Mouse (Mus musculus) layer of hippocampus, postnatal 25 days (tissue): ENCODE results near the gene Figla. TPM values are rescaled to one million over a fixed set of nuclear protein-coding genes. Genes with fewer than 3 reads are reported as not detected.

Experiments
- DNase-seq, 2 experiments: peaks; one replicate each; pipeline ENCODE4 v3.0.0; 2022; ENCODE audit warnings: mixed read lengths in 2 of 2, low spot score in 1 of 2; ENCODE audit errors: extremely low spot score in 1 of 2
- total RNA-seq, 2 experiments: library from RNA; stranded (reverse); gene quantifications; 2 replicates each; pipeline ENCODE4 v1.2.3; 2021

The Figla gene
- total RNA-seq, 2 experiments from 2014 or later: not detected

- DNase-seq: no peak
Measured at GRCm38 (mm10) chr6:86028150-86028549, 12.2 kb downstream of the Figla start.

- DNase-seq: peak; percentile 63 to 69
Measured at GRCm38 (mm10) chr6:86028601-86029322, 12.8 kb downstream of the Figla start, which contains the start of gene Add2. TSS of gene Add2 (plus strand) at chr6:86028681.

- no peak for DNase-seq
Measured at GRCm38 (mm10) chr6:86029323-86029713, 13.3 kb downstream of the Figla start.

- DNase-seq: no peak
Measured at GRCm38 (mm10) chr6:86031527-86031926, 15.6 kb downstream of the Figla start.

GRCm38 (mm10) chr6:86033635-86034034 is 17.7 kb downstream of the Figla start:
- DNase-seq: no peak

- no peak for DNase-seq
Measured at GRCm38 (mm10) chr6:86038901-86039300, 22.9 kb downstream of the Figla start.

GRCm38 (mm10) chr6:86040140-86040539 is 24.2 kb downstream of the Figla start:
- no peak for DNase-seq

GRCm38 (mm10) chr6:86047510-86047909 is 31.5 kb downstream of the Figla start:
- DNase-seq: no peak

- DNase-seq: no peak
Measured at GRCm38 (mm10) chr6:86048509-86048908, 32.5 kb downstream of the Figla start.

GRCm38 (mm10) chr6:86050586-86051268 is 34.8 kb downstream of the Figla start:
- no peak for DNase-seq

- DNase-seq: no peak
Measured at GRCm38 (mm10) chr6:86052032-86052459, 36.1 kb downstream of the Figla start.

GRCm38 (mm10) chr6:86052556-86052955 is 36.6 kb downstream of the Figla start:
- DNase-seq: no peak

GRCm38 (mm10) chr6:86053099-86053498 is 37.1 kb downstream of the Figla start:
- no peak for DNase-seq

GRCm38 (mm10) chr6:86053594-86053993 is 37.6 kb downstream of the Figla start:
- DNase-seq: no peak

- no peak for DNase-seq
Measured at GRCm38 (mm10) chr6:86058475-86058874, 42.5 kb downstream of the Figla start.

- DNase-seq: no peak
Measured at GRCm38 (mm10) chr6:86059151-86059853, 43.3 kb downstream of the Figla start.

GRCm38 (mm10) chr6:86060170-86060569 is 44.2 kb downstream of the Figla start:
- no peak for DNase-seq

GRCm38 (mm10) chr6:86062226-86062625 is 46.3 kb downstream of the Figla start:
- DNase-seq: no peak

GRCm38 (mm10) chr6:86062684-86063083 is 46.7 kb downstream of the Figla start:
- DNase-seq: no peak

GRCm38 (mm10) chr6:86064318-86065016 is 48.5 kb downstream of the Figla start:
- peak; percentile 49 to 71 for DNase-seq

GRCm38 (mm10) chr6:86066727-86067126 is 50.8 kb downstream of the Figla start:
- DNase-seq: no peak
